8 mouse cellular contexts compared by ENCODE assay signal in the genomic region with DNA sequence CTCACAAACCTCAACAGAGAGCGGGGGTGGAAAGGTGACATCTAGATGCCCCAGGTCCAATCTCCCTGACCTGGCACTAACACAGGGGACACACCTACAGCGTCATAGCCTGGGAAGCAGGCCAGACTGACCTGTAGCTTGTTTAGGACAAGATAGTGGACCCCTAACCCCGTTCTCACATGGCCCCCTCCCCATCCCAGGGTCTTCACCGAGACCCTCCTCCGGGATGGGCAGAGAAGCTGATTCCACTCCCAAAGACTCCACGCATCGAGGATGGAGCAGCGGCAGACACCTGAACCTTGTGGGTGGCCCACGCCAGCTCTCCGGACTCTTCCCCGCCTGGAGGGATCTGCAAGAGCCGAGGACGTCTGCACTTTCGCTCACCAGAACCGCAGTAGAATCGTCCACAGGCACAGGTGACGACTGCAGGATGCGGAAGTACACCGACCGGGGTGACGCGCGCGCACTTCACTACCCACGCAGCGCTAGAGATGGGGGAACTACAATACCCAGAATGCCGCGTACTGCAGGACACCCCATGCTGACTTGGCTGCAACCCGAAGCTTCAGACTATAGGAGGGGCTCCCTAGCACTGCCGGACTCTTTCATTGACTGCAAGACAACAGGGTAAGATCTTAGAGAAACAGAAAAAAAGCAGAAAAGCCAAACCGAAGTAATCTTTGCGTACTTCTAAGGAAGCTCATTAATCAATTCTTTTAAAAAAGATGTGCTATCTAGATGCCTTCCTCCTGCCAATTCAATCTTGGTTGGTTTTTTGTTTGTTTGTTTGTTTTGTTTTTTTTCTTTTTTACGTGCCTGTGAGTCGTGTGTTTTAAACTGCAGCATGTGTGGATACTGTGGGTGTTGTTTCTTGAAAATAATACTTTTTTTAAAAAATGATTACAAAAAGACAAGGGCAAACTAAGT. TPM values are rescaled to one million over a fixed set of nuclear protein-coding genes. Genes with fewer than 3 reads are reported as not detected.
DNase-seq lines count a peak whose midpoint lies in the region; ATAC-seq and TF ChIP-seq lines count a peak whose summit lies in the region.

A gene (minus strand): TSS at position 449 of the 927 bp plus-strand sequence.
A gene (plus strand): TSS at position 568 of the 927 bp plus-strand sequence.

- H3K4me3 ChIP-seq in embryonic facial prominence, embryonic 13.5 days = peak within 1 kb of the TSS; percentile 88
- H3K4me3 ChIP-seq in limb, embryonic 14.5 days (replicated peaks; ENCODE audit: low read length) = peak within 1 kb of the TSS; percentile 75
- H3K4me3 ChIP-seq in midbrain, postnatal 0 days (ENCODE audit: low read depth, low read length) = peak within 1 kb of the TSS; percentile 65

- TF ChIP-seq POLR2A in limb, embryonic 14.5 days (IDR thresholded peaks at IDR 0.05; ENCODE audit: borderline replicate concordance, extremely low read depth, insufficient read depth, insufficient read length) = 0 out of 2 replicates have a peak, but pooled peaks have one; percentile 26

- H3K9ac ChIP-seq in embryonic facial prominence, embryonic 13.5 days = peak within 1 kb of the TSS; percentile 87
- peak within 1 kb of the TSS; percentile 74 for H3K9ac ChIP-seq in limb, embryonic 14.5 days (ENCODE audit: low read depth, low read length, severe bottlenecking)
- peak within 1 kb of the TSS; percentile 83 for H3K9ac ChIP-seq in midbrain, postnatal 0 days (replicated peaks; ENCODE audit: low read length, poor library complexity, severe bottlenecking)

- peak; percentile 91 for DNase-seq in 3T3-L1 (ENCODE audit: low read depth, low spot score)
- DNase-seq in adrenal gland, postnatal 36 days = peak; percentile 85 to 89
- DNase-seq in heart, adult 8-10 months (ENCODE audit: low spot score) = peak; percentile 84
- DNase-seq in kidney, adult 9 months = peak; percentile 90
- peak; percentile 94 for DNase-seq in limb, embryonic 14.5 days (ENCODE audit: low spot score)
- DNase-seq in midbrain, postnatal 0 days (ENCODE audit: low spot score) = peak; percentile 96
- DNase-seq in spleen, postnatal 14 days (ENCODE audit: low spot score in 2 of 2) = peak; percentile 61 to 74

- H3K36me3 ChIP-seq in embryonic facial prominence, embryonic 13.5 days = no peaks in the 10 kb centered on the region
- no peaks in the 10 kb centered on the region for H3K36me3 ChIP-seq in limb, embryonic 14.5 days (ENCODE audit: control insufficient read depth, insufficient read depth, low read length)
- no peaks in the 10 kb centered on the region for H3K36me3 ChIP-seq in midbrain, postnatal 0 days (ENCODE audit: insufficient read depth, low read length)

- H3K27ac ChIP-seq in embryonic facial prominence, embryonic 13.5 days = 0 out of 2 replicates have a peak within 1 kb of the TSS, but pooled peaks have one; percentile 55
- no peak within 1 kb of the TSS for H3K27ac ChIP-seq in limb, embryonic 14.5 days (replicated peaks; ENCODE audit: low read depth, low read length)
- H3K27ac ChIP-seq in midbrain, postnatal 0 days (ENCODE audit: low read depth, low read length) = peak within 1 kb of the TSS; percentile 69

- H3K4me1 ChIP-seq in embryonic facial prominence, embryonic 13.5 days = peaks cover 9% of the 10 kb centered on the region
- H3K4me1 ChIP-seq in limb, embryonic 14.5 days (ENCODE audit: control insufficient read depth, insufficient read depth, low read length) = peaks cover 4% of the 10 kb centered on the region; the same call in 1 of the 2 replicates
- no peaks in the 10 kb centered on the region for H3K4me1 ChIP-seq in midbrain, postnatal 0 days (ENCODE audit: insufficient read depth, low read length)

- peak; percentile 43 for TF ChIP-seq CTCF in midbrain, postnatal 0 days (IDR thresholded peaks at IDR 0.05)

- H3K27me3 ChIP-seq in embryonic facial prominence, embryonic 13.5 days = no peaks in the 10 kb centered on the region
- no peaks in the 10 kb centered on the region for H3K27me3 ChIP-seq in limb, embryonic 14.5 days (ENCODE audit: control insufficient read depth, insufficient read depth, low read length)
- H3K27me3 ChIP-seq in midbrain, postnatal 0 days (ENCODE audit: insufficient read depth, low read length) = no peaks in the 10 kb centered on the region

- peak; percentile 97 for ATAC-seq in embryonic facial prominence, embryonic 13.5 days (ENCODE audit: insufficient number of reproducible peaks, insufficient read depth, low FRiP score, low TSS enrichment, low read depth)
- peak; percentile 99 for ATAC-seq in limb, embryonic 14.5 days (ENCODE audit: low FRiP score, low read depth)
- ATAC-seq in midbrain, postnatal 0 days (ENCODE audit: low FRiP score) = peak; percentile 97

- WGBS in embryonic facial prominence, embryonic 13.5 days = 2% methylated on average over 34 of the region's 34 CpGs
- WGBS in limb, embryonic 14.5 days = 1% methylated on average over 34 of the region's 34 CpGs
- 2% methylated on average over 34 of the region's 34 CpGs for WGBS in midbrain, postnatal 0 days

- no peaks in the 10 kb centered on the region for H3K9me3 ChIP-seq in embryonic facial prominence, embryonic 13.5 days
- no peaks in the 10 kb centered on the region for H3K9me3 ChIP-seq in limb, embryonic 14.5 days (ENCODE audit: control insufficient read depth, low read length)
- H3K9me3 ChIP-seq in midbrain, postnatal 0 days (ENCODE audit: low read length) = no peaks in the 10 kb centered on the region

- H3K4me2 ChIP-seq in embryonic facial prominence, embryonic 13.5 days = peak within 1 kb of the TSS; percentile 72
- peak within 1 kb of the TSS; percentile 88 for H3K4me2 ChIP-seq in limb, embryonic 14.5 days (replicated peaks; ENCODE audit: low read depth, low read length, severe bottlenecking)
- H3K4me2 ChIP-seq in midbrain, postnatal 0 days (ENCODE audit: low read depth, low read length, poor library complexity, severe bottlenecking) = peak within 1 kb of the TSS; percentile 73

RNA-seq across cellular contexts. Expression of the first gene that starts in this region (rescaled TPM):
- total RNA-seq in adrenal gland, postnatal 36 days (2021) = 10 to 100 TPM in 1 of 2 experiments, 1 to 10 TPM in 1; 5.9 to 10.0 TPM
- 5.3 and 6.0 TPM in 2 replicates for polyA plus RNA-seq in embryonic facial prominence, embryonic 13.5 days (2015; fragmentation: Nextera tagmentation; extraction: Ambion mirVana)
- 1 to 10 TPM; 3.8 to 7.6 (median 5.4) TPM for total RNA-seq in heart, adult 8-10 months (2022)
- polyA plus RNA-seq in limb, embryonic 14.5 days (2012; rRNA removed) = 8.6 and 11.5 TPM in 2 replicates
- polyA plus RNA-seq in limb, embryonic 14.5 days (2014; fragmentation: Nextera tagmentation; extraction: Ambion mirVana) = 5.6 and 7.6 TPM in 2 replicates
- 15.6 and 46.7 TPM in 2 replicates for total RNA-seq in midbrain, postnatal 0 days (2014; rRNA removed)
- polyA plus RNA-seq in midbrain, postnatal 0 days (2015; fragmentation: Nextera tagmentation; extraction: Ambion mirVana) = 2.2 and 3.6 TPM in 2 replicates

RNA-seq across cellular contexts. Expression of the second gene that starts in this region (rescaled TPM):
- not detected for total RNA-seq in adrenal gland, postnatal 36 days (2021)
- polyA plus RNA-seq in embryonic facial prominence, embryonic 13.5 days (2015; fragmentation: Nextera tagmentation; extraction: Ambion mirVana) = 2.7 and 3.3 TPM in 2 replicates
- total RNA-seq in heart, adult 8-10 months (2022) = not detected
- 0.26 and 1.6 TPM in 2 replicates for polyA plus RNA-seq in limb, embryonic 14.5 days (2012; rRNA removed)
- polyA plus RNA-seq in limb, embryonic 14.5 days (2014; fragmentation: Nextera tagmentation; extraction: Ambion mirVana) = 1.2 and 1.8 TPM in 2 replicates
- 0.66 and 0.94 TPM in 2 replicates for total RNA-seq in midbrain, postnatal 0 days (2014; rRNA removed)
- 1.2 and 2.8 TPM in 2 replicates for polyA plus RNA-seq in midbrain, postnatal 0 days (2015; fragmentation: Nextera tagmentation; extraction: Ambion mirVana)
